Mouse (Mus musculus) hindbrain, embryonic 14.5 days (tissue): Measurements from ENCODE around the gene Vars2. TPM values are rescaled to one million over a fixed set of nuclear protein-coding genes. Genes with fewer than 3 reads are reported as not detected.

Experiments used
- ATAC-seq: fragments of 200-750 bp; cut with Nextera tagmentation; 2 replicates; pipeline ENCODE4 v1.8.0; 2017; ENCODE audit warnings: moderate number of reproducible peaks, mild to moderate bottlenecking, moderate TSS enrichment, moderate library complexity; ENCODE audit not compliant: low FRiP score
- DNase-seq: peaks from one replicate; pipeline ENCODE4 v3.0.0-alpha.2; 2015; ENCODE audit warnings: low spot score
- H3K27ac ChIP-seq: fragments of 300-500 bp; sonication (generic); 2 replicates; pipeline ENCODE4 v1.5.1; 2014; ENCODE audit warnings: mild to moderate bottlenecking, moderate library complexity
- H3K27me3 ChIP-seq: fragments of 300-500 bp; sonication (generic); 2 replicates; pipeline ENCODE4 v1.6.1; 2014; ENCODE audit warnings: mild to moderate bottlenecking, low read length, mixed read lengths; ENCODE audit not compliant: control insufficient read depth, insufficient read depth
- H3K36me3 ChIP-seq: fragments of 300-500 bp; sonication (generic); replicated peaks from 2 replicates; pipeline ENCODE4 v1.6.1; 2014; ENCODE audit not compliant: control insufficient read depth, insufficient read depth
- H3K4me1 ChIP-seq: fragments of 300-500 bp; sonication (generic); replicated peaks from 2 replicates; pipeline ENCODE4 v1.6.1; 2014; ENCODE audit warnings: antibody characterized with exemption, low read length, mixed read lengths; ENCODE audit not compliant: control insufficient read depth, insufficient read depth
- H3K4me2 ChIP-seq: fragments of 300-500 bp; sonication (generic); replicated peaks from 2 replicates; pipeline ENCODE4 v1.6.1; 2014; ENCODE audit warnings: mild to moderate bottlenecking, moderate library complexity
- H3K4me3 ChIP-seq: fragments of 300-500 bp; sonication (generic); replicated peaks from 2 replicates; pipeline ENCODE4 v1.5.1; 2014; ENCODE audit warnings: mild to moderate bottlenecking, low read length
- H3K9ac ChIP-seq: fragments of 300-500 bp; sonication (generic); 2 replicates; pipeline ENCODE4 v1.6.1; 2014
- H3K9me3 ChIP-seq: fragments of 300-500 bp; sonication (generic); 2 replicates; pipeline ENCODE4 v1.6.1; 2016; ENCODE audit warnings: low read length; ENCODE audit not compliant: control insufficient read depth
- WGBS: fragments of 180-500 bp; shearing (Covaris S2); extraction: QIAGEN DNeasy Blood & Tissue Kit; methylation state at CpG from one replicate; pipeline ENCODE4 v1.1.7; 2014; 5-methylcytosine and 5-hydroxymethylcytosine counted together
- polyA plus RNA-seq: library from polyadenylated mRNA; unstranded; fragments of >200 nt; fragmentation: Nextera tagmentation; extraction: Ambion mirVana; gene quantifications from 2 replicates; pipeline ENCODE4 v1.2.1, GENCODE M21; 2014

Gene Vars2
- polyA plus RNA-seq, 1 experiment from 2014 or later: 14.9 TPM

GRCm38 (mm10) chr17:35681986-35682385 is 14.6 kb upstream of the Vars2 start:
- H3K4me3 ChIP-seq: no peak overlapping the region
- no peak for ATAC-seq
- no peaks in the 10 kb centered on the region for H3K27me3 ChIP-seq
- H3K36me3 ChIP-seq: peaks cover 69% of the 10 kb centered on the region
- DNase-seq: no peak
- no peak overlapping the region for H3K9ac ChIP-seq
- H3K4me2 ChIP-seq: no peak overlapping the region
- H3K9me3 ChIP-seq: no peaks in the 10 kb centered on the region
- WGBS: 87% methylated on average over 13 of the region's 13 CpGs
- H3K4me1 ChIP-seq: no peaks in the 10 kb centered on the region
- H3K27ac ChIP-seq: no peak overlapping the region

GRCm38 (mm10) chr17:35680591-35680990 is 13.2 kb upstream of the Vars2 start:
- H3K4me2 ChIP-seq: no peak overlapping the region
- no peak overlapping the region for H3K4me3 ChIP-seq
- WGBS: 35% methylated on average over 6 of the region's 6 CpGs
- H3K9me3 ChIP-seq: no peaks in the 10 kb centered on the region
- DNase-seq (no peak), ATAC-seq (no peak)
- no peaks in the 10 kb centered on the region for H3K27me3 ChIP-seq
- H3K4me1 ChIP-seq: no peaks in the 10 kb centered on the region
- H3K36me3 ChIP-seq: peaks cover 55% of the 10 kb centered on the region
- no peak overlapping the region for H3K27ac ChIP-seq
- no peak overlapping the region for H3K9ac ChIP-seq

GRCm38 (mm10) chr17:35673416-35674035 is 6.1 kb upstream of the Vars2 start, which contains the start of gene Gtf2h4:
Gene Gtf2h4 (minus strand): TSS chr17:35673739.
- peak; percentile 97 for ATAC-seq

GRCm38 (mm10) chr17:35672527-35672926 is 5.1 kb upstream of the Vars2 start:
- Histone ChIP-seq H3K4me2 (peak overlapping the region; percentile 75), H3K27me3 (no peaks in the 10 kb centered on the region), H3K9ac (peak overlapping the region; percentile 78), H3K4me3 (no peak overlapping the region; the same call in 1 of the 2 replicates), H3K4me1 (peaks cover 13% of the 10 kb centered on the region; the same call in 1 of the 2 replicates), H3K9me3 (no peaks in the 10 kb centered on the region), H3K27ac (no peak overlapping the region), H3K36me3 (0 out of 2 replicates have a peak, but pooled peaks cover 4% of the 10 kb centered on the region)
- WGBS: 92% methylated on average over 6 of the region's 6 CpGs
- DNase-seq: no peak
- no peak for ATAC-seq

More at GRCm38 (mm10) chr17:35673416-35674035, 6.1 kb upstream of the Vars2 start, which contains the start of gene Gtf2h4:
- Histone ChIP-seq H3K9ac (peak within 1 kb of the TSS; percentile 78), H3K4me3 (peak within 1 kb of the TSS; percentile 61), H3K36me3 (0 out of 2 replicates have a peak, but pooled peaks cover 4% of the 10 kb centered on the region), H3K27ac (0 out of 2 replicates have a peak within 1 kb of the TSS, but pooled peaks have one; percentile 14), H3K9me3 (no peaks in the 10 kb centered on the region), H3K4me2 (peak within 1 kb of the TSS; percentile 75), H3K4me1 (peaks cover 7% of the 10 kb centered on the region; the same call in 1 of the 2 replicates), H3K27me3 (no peaks in the 10 kb centered on the region)
- peak; percentile 96 for DNase-seq
- 2% methylated on average over 23 of the region's 23 CpGs for WGBS

- Histone ChIP-seq H3K9ac (no peak overlapping the region), H3K27ac (no peak overlapping the region), H3K4me2 (no peak overlapping the region), H3K4me1 (peaks cover 16% of the 10 kb centered on the region; the same call in 1 of the 2 replicates), H3K9me3 (no peaks in the 10 kb centered on the region), H3K36me3 (0 out of 2 replicates have a peak, but pooled peaks cover 4% of the 10 kb centered on the region), H3K27me3 (no peaks in the 10 kb centered on the region), H3K4me3 (no peak overlapping the region)
- whole genome bisulfite sequencing: 93% methylated on average over 6 of the region's 6 CpGs
- ATAC-seq: no peak
- no peak for DNase-seq
Measured at GRCm38 (mm10) chr17:35671846-35672245, 4.5 kb upstream of the Vars2 start.

GRCm38 (mm10) chr17:35669731-35670130 is 2.3 kb upstream of the Vars2 start:
- Histone ChIP-seq H3K9me3 (no peaks in the 10 kb centered on the region), H3K36me3 (0 out of 2 replicates have a peak, but pooled peaks cover 4% of the 10 kb centered on the region), H3K27me3 (no peaks in the 10 kb centered on the region), H3K9ac (no peak overlapping the region), H3K4me2 (no peak overlapping the region), H3K4me3 (no peak overlapping the region), H3K4me1 (peaks cover 21% of the 10 kb centered on the region; the same call in 1 of the 2 replicates), H3K27ac (no peak overlapping the region)
- DNase-seq: no peak
- WGBS: 94% methylated on average over 9 of the region's 9 CpGs
- no peak for ATAC-seq

GRCm38 (mm10) chr17:35666851-35667256 is 538 bp downstream of the Vars2 start:
- 5% methylated on average over 13 of the region's 13 CpGs for WGBS

GRCm38 (mm10) chr17:35665957-35666515 is 1.4 kb downstream of the Vars2 start:
- Histone ChIP-seq H3K9me3 (no peaks in the 10 kb centered on the region), H3K36me3 (peaks cover 24% of the 10 kb centered on the region), H3K9ac (0 out of 2 replicates have a peak overlapping the region, but pooled peaks have one; percentile 75), H3K4me3 (no peak overlapping the region), H3K27me3 (no peaks in the 10 kb centered on the region), H3K4me1 (peaks cover 14% of the 10 kb centered on the region; the same call in 1 of the 2 replicates), H3K27ac (no peak overlapping the region), H3K4me2 (peak overlapping the region; percentile 96; the same call in 1 of the 2 replicates)
- ATAC-seq (no peak), DNase-seq (no peak)
- WGBS: 81% methylated on average over 17 of the region's 17 CpGs

More at GRCm38 (mm10) chr17:35666851-35667256, 538 bp downstream of the Vars2 start:
- no peaks in the 10 kb centered on the region for H3K9me3 ChIP-seq
- peaks cover 16% of the 10 kb centered on the region for H3K36me3 ChIP-seq
- ATAC-seq (peak; percentile 46; the same call in 1 of the 2 replicates), DNase-seq (no peak)
- peak overlapping the region; percentile 71 for H3K4me3 ChIP-seq
- peaks cover 14% of the 10 kb centered on the region; the same call in 1 of the 2 replicates for H3K4me1 ChIP-seq
- H3K27ac ChIP-seq: peak overlapping the region; percentile 80
- H3K9ac ChIP-seq: peak overlapping the region; percentile 75
- peak overlapping the region; percentile 96 for H3K4me2 ChIP-seq
- no peaks in the 10 kb centered on the region for H3K27me3 ChIP-seq

GRCm38 (mm10) chr17:35653086-35653485 is 14.3 kb downstream of the Vars2 start:
- H3K4me3 ChIP-seq: no peak overlapping the region
- no peak overlapping the region for H3K27ac ChIP-seq
- H3K9ac ChIP-seq: no peak overlapping the region
- peaks cover 25% of the 10 kb centered on the region for H3K36me3 ChIP-seq
- H3K4me2 ChIP-seq: no peak overlapping the region
- no peak for ATAC-seq
- H3K9me3 ChIP-seq: no peaks in the 10 kb centered on the region
- H3K27me3 ChIP-seq: no peaks in the 10 kb centered on the region
- WGBS: 88% methylated on average over 2 of the region's 2 CpGs
- no peak for DNase-seq
- H3K4me1 ChIP-seq: no peaks in the 10 kb centered on the region
